Mouse (Mus musculus) stomach, embryonic 14.5 days (tissue): Measurements from ENCODE around the gene Gm20695. TPM values are rescaled to one million over a fixed set of nuclear protein-coding genes. Genes with fewer than 3 reads are reported as not detected.

ENCODE experiments used
- ATAC-seq: fragments of 200-750 bp; cut with Nextera tagmentation; 2 replicates; pipeline ENCODE4 v1.8.0; 2017; ENCODE audit warnings: low read depth, moderate TSS enrichment; ENCODE audit not compliant: insufficient number of reproducible peaks, insufficient read depth, low FRiP score
- H3K27ac ChIP-seq: fragments of 300-500 bp; sonication (generic); 2 replicates; pipeline ENCODE4 v1.5.1; 2014; ENCODE audit warnings: mild to moderate bottlenecking, low read length, moderate library complexity, mixed read lengths
- H3K27me3 ChIP-seq: fragments of 300-500 bp; sonication (generic); 2 replicates; pipeline ENCODE4 v1.6.1; 2014; ENCODE audit warnings: low read length, control low read depth, mixed read lengths; ENCODE audit not compliant: control insufficient read depth, insufficient read depth
- H3K36me3 ChIP-seq: fragments of 300-500 bp; sonication (generic); 2 replicates; pipeline ENCODE4 v1.6.1; 2014; ENCODE audit warnings: mild to moderate bottlenecking, control low read depth, low read length, moderate library complexity, mixed read lengths; ENCODE audit not compliant: control insufficient read depth, insufficient read depth
- H3K4me1 ChIP-seq: fragments of 300-500 bp; sonication (generic); 2 replicates; pipeline ENCODE4 v1.6.1; 2014; ENCODE audit warnings: low read length, control low read depth, mixed read lengths; ENCODE audit not compliant: control insufficient read depth, insufficient read depth
- H3K4me2 ChIP-seq: fragments of 300-500 bp; sonication (generic); replicated peaks from 2 replicates; pipeline ENCODE4 v1.6.1; 2014; ENCODE audit warnings: low read depth, low read length, control low read depth
- H3K4me3 ChIP-seq: fragments of 300-500 bp; sonication (generic); 2 replicates; pipeline ENCODE4 v1.5.1; 2014; ENCODE audit warnings: low read depth, low read length, control low read depth
- H3K9ac ChIP-seq: fragments of 300-500 bp; sonication (generic); replicated peaks from 2 replicates; pipeline ENCODE4 v1.6.1; 2014; ENCODE audit warnings: low read depth, mild to moderate bottlenecking, control low read depth, low read length, moderate library complexity, mixed read lengths
- H3K9me3 ChIP-seq: fragments of 300-500 bp; sonication (generic); 2 replicates; pipeline ENCODE4 v1.6.1; 2016; ENCODE audit warnings: low read depth, low read length, control low read depth; ENCODE audit not compliant: control insufficient read depth
- WGBS: fragments of 180-500 bp; shearing (Covaris S2); extraction: QIAGEN DNeasy Blood & Tissue Kit; methylation state at CpG from one replicate; pipeline ENCODE4 v1.1.7; 2014; 5-methylcytosine and 5-hydroxymethylcytosine counted together
- microRNA-seq: library from miRNA; unstranded; fragments of <30 nt; microRNA quantifications from one replicate; pipeline ENCODE4, GENCODE M21; 2016
- polyA plus RNA-seq: library from polyadenylated mRNA; unstranded; fragments of >200 nt; fragmentation: Nextera tagmentation; extraction: Ambion mirVana; gene quantifications from 2 replicates; pipeline ENCODE4 v1.2.1, GENCODE M21; 2014

Gm20695 gene
- polyA plus RNA-seq, 1 experiment from 2014 or later, result 3.2 TPM

GRCm38 (mm10) chr16:3951141-3951540, 66.7 kb downstream of the Gm20695 start:
- H3K27ac ChIP-seq, result no peak overlapping the region
- no peaks in the 10 kb centered on the region for H3K36me3 ChIP-seq
- H3K27me3 ChIP-seq, result no peaks in the 10 kb centered on the region
- ATAC-seq, result no peak
- 83% methylated on average over 1 of the region's 1 CpGs for WGBS
- no peak overlapping the region for H3K9ac ChIP-seq
- H3K4me3 ChIP-seq, result no peak overlapping the region
- H3K4me1 ChIP-seq, result no peaks in the 10 kb centered on the region
- H3K9me3 ChIP-seq, result no peaks in the 10 kb centered on the region
- no peak overlapping the region for H3K4me2 ChIP-seq

- no peaks in the 10 kb centered on the region for H3K4me1 ChIP-seq
- H3K4me3 ChIP-seq, result no peak overlapping the region
- ATAC-seq, result no peak
- no peaks in the 10 kb centered on the region for H3K9me3 ChIP-seq
- H3K4me2 ChIP-seq, result no peak overlapping the region
- no peaks in the 10 kb centered on the region for H3K27me3 ChIP-seq
- no peaks in the 10 kb centered on the region for H3K36me3 ChIP-seq
- 90% methylated on average over 6 of the region's 6 CpGs for WGBS
- no peak overlapping the region for H3K27ac ChIP-seq
- H3K9ac ChIP-seq, result no peak overlapping the region
These were observed 71.9 kb downstream of the Gm20695 start for GRCm38 (mm10) chr16:3956369-3956768.

- Histone ChIP-seq H3K4me2 (no peak overlapping the region), H3K27me3 (no peaks in the 10 kb centered on the region), H3K27ac (no peak overlapping the region), H3K4me1 (no peaks in the 10 kb centered on the region), H3K4me3 (no peak overlapping the region), H3K9ac (no peak overlapping the region), H3K36me3 (no peaks in the 10 kb centered on the region), H3K9me3 (no peaks in the 10 kb centered on the region)
- ATAC-seq, result no peak
- WGBS, result 55% methylated on average over 2 of the region's 2 CpGs
These were observed 74.8 kb downstream of the Gm20695 start for GRCm38 (mm10) chr16:3959261-3959660.

- no peak for ATAC-seq
- no peak overlapping the region for H3K27ac ChIP-seq
- no peak overlapping the region for H3K9ac ChIP-seq
- no peaks in the 10 kb centered on the region for H3K36me3 ChIP-seq
- no peak overlapping the region for H3K4me3 ChIP-seq
- H3K27me3 ChIP-seq, result no peaks in the 10 kb centered on the region
- H3K4me1 ChIP-seq, result no peaks in the 10 kb centered on the region
- no peaks in the 10 kb centered on the region for H3K9me3 ChIP-seq
- H3K4me2 ChIP-seq, result no peak overlapping the region
- 72% methylated on average over 10 of the region's 10 CpGs for WGBS
These were observed 80.5 kb downstream of the Gm20695 start for GRCm38 (mm10) chr16:3964990-3965389.

GRCm38 (mm10) chr16:3965534-3965933, 81.1 kb downstream of the Gm20695 start:
- no peak for ATAC-seq
- WGBS, result 81% methylated on average over 3 of the region's 3 CpGs
- no peaks in the 10 kb centered on the region for H3K36me3 ChIP-seq
- H3K4me2 ChIP-seq, result no peak overlapping the region
- no peak overlapping the region for H3K9ac ChIP-seq
- no peaks in the 10 kb centered on the region for H3K4me1 ChIP-seq
- H3K27me3 ChIP-seq, result no peaks in the 10 kb centered on the region
- H3K9me3 ChIP-seq, result no peaks in the 10 kb centered on the region
- no peak overlapping the region for H3K4me3 ChIP-seq
- H3K27ac ChIP-seq, result no peak overlapping the region

Small RNA genes within 50 kb of the gene (microRNA-seq; reads per million reads assigned to microRNA genes)
- not detected for gene Gm23493

Other genes with a start within 250 kb of the Gm20695 start
- gene Mefv, start 166.6 kb upstream of the Gm20695 start, polyA plus RNA-seq, result not detected in 2 replicates
- gene Zfp263, start 140.6 kb upstream of the Gm20695 start, polyA plus RNA-seq, result 29.9 and 30.3 TPM in 2 replicates
- not detected in 2 replicates for gene Olfr15, start 53.8 kb upstream of the Gm20695 start, polyA plus RNA-seq
- 1.7 TPM in 2 replicates for gene Zfp174, start 37.4 kb upstream of the Gm20695 start, polyA plus RNA-seq
- 49.1 and 53.0 TPM in 2 replicates for gene Naa60, start 12.3 kb upstream of the Gm20695 start, polyA plus RNA-seq
- gene Zfp597, start 87 bp upstream of the Gm20695 start, polyA plus RNA-seq, result 7.0 and 8.1 TPM in 2 replicates
- 6.2 and 6.6 TPM in 2 replicates for gene 1700037C18Rik, start 24.0 kb downstream of the Gm20695 start, polyA plus RNA-seq
- 28.3 and 28.9 TPM in 2 replicates for gene Cluap1, start 24.2 kb downstream of the Gm20695 start, polyA plus RNA-seq
- gene Nlrc3, start 92.0 kb downstream of the Gm20695 start, polyA plus RNA-seq, result 0.83 and 1.2 TPM in 2 replicates
- gene Slx4, start 119.1 kb downstream of the Gm20695 start, polyA plus RNA-seq, result 23.1 and 28.1 TPM in 2 replicates
- gene Dnase1, start 152.3 kb downstream of the Gm20695 start, polyA plus RNA-seq, result 5.5 and 12.0 TPM in 2 replicates
- 93.4 and 94.0 TPM in 2 replicates for gene Trap1, start 193.2 kb downstream of the Gm20695 start, polyA plus RNA-seq